Mouse (Mus musculus) midbrain, embryonic 16.5 days (tissue): ENCODE data around the gene Bcl7a. TPM values are rescaled to one million over a fixed set of nuclear protein-coding genes. Genes with fewer than 3 reads are reported as not detected.

Experiments
- ATAC-seq: fragments of 200-750 bp; cut with Nextera tagmentation; 2 replicates; pipeline ENCODE4 v1.8.0; 2017; ENCODE audit warnings: moderate TSS enrichment
- H3K27ac ChIP-seq: fragments of 300-500 bp; sonication (generic); 2 replicates; pipeline ENCODE4 v1.5.1; 2014; ENCODE audit warnings: mild to moderate bottlenecking, low read length, mixed read lengths
- H3K27me3 ChIP-seq: fragments of 300-500 bp; sonication (generic); 2 replicates; pipeline ENCODE4 v1.6.1; 2014; ENCODE audit warnings: low read depth, low read length, mixed read lengths; ENCODE audit not compliant: control insufficient read depth, insufficient read depth
- H3K36me3 ChIP-seq: fragments of 300-500 bp; sonication (generic); 2 replicates; pipeline ENCODE4 v1.6.1; 2014; ENCODE audit warnings: mild to moderate bottlenecking, low read length, moderate library complexity, mixed read lengths; ENCODE audit not compliant: control insufficient read depth, insufficient read depth
- H3K4me1 ChIP-seq: fragments of 300-500 bp; sonication (generic); 2 replicates; pipeline ENCODE4 v1.6.1; 2014; ENCODE audit warnings: mild to moderate bottlenecking, low read length, mixed read lengths; ENCODE audit not compliant: control insufficient read depth, insufficient read depth
- H3K4me2 ChIP-seq: fragments of 300-500 bp; sonication (generic); 2 replicates; pipeline ENCODE4 v1.6.1; 2014; ENCODE audit warnings: mild to moderate bottlenecking, low read length, mixed read lengths
- H3K4me3 ChIP-seq: fragments of 300-500 bp; sonication (generic); 2 replicates; pipeline ENCODE4 v1.5.1; 2014; ENCODE audit warnings: low read depth, mild to moderate bottlenecking, low read length, moderate library complexity, mixed read lengths
- H3K9ac ChIP-seq: fragments of 300-500 bp; sonication (generic); 2 replicates; pipeline ENCODE4 v1.6.1; 2014; ENCODE audit warnings: low read depth, low read length, mixed read lengths
- H3K9me3 ChIP-seq: fragments of 300-500 bp; sonication (generic); replicated peaks from 2 replicates; pipeline ENCODE4 v1.6.1; 2014; ENCODE audit warnings: mild to moderate bottlenecking, low read length, mixed read lengths; ENCODE audit not compliant: control insufficient read depth, poor library complexity, severe bottlenecking
- WGBS: fragments of 180-500 bp; shearing (Covaris S2); extraction: QIAGEN DNeasy Blood & Tissue Kit; methylation state at CpG from one replicate; pipeline ENCODE4 v1.1.7; 2014; 5-methylcytosine and 5-hydroxymethylcytosine counted together
- polyA plus RNA-seq: library from polyadenylated mRNA; unstranded; fragments of >200 nt; fragmentation: Nextera tagmentation; extraction: Ambion mirVana; gene quantifications from 2 replicates; pipeline ENCODE4 v1.2.1, GENCODE M21; 2015

Bcl7a gene
- polyA plus RNA-seq = 34.1 and 36.7 TPM in 2 replicates

DNA sequence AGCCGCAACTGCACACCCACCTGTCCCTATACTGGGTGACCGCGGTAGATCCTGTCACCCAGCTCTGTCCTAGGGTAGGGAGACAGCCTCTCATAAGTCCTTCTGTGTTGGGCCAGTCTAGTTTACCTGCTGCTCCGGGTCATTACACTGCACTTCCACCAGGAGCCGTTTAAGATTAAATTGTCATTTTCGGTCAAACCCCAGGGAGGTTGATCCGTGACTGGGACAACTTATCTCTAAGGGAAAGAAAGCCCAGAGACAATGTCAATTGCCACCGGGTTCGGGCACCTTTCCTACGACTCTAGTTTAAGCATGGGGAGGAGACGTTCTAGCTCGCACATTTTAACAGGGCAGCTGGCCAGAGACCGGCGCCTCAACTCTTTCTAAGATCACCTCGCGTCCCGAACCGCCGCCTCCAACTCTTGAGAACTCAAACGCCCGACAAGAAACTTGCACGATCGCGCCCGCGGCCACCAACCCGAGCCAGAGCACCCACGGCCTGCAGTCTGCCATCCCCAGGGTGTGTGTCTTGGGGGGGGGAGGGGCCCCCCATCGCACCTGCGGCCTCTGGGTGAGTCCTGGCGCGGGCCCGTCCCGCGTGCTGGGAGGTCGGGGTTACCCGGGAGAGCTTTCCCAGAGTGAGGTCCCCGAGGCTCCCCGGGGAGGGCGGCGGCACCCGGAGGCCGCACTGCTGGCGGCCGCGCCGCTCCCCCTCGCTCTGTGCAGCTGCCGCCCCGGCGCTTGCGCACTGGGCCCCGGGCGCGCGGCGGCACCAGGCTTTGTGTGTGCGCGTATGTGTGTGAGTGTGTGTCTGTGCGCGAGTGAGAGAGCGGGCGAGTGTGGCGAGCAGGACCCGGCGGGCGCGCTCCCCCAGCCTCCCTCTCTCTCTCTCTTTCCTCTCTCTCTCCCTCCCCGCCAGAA, at the start of gene Bcl7a:
Gene Bcl7a (plus strand): TSS at position 128 of the 921 bp plus-strand sequence.
- peak; percentile 87 for ATAC-seq
- under 1% methylated on average over 66 of the region's 69 CpGs for WGBS
- Histone ChIP-seq H3K9ac (peak within 1 kb of the TSS; percentile 96), H3K9me3 (no peaks in the 10 kb centered on the region), H3K4me3 (peak within 1 kb of the TSS; percentile 88), H3K27ac (peak within 1 kb of the TSS; percentile 98), H3K4me2 (peak within 1 kb of the TSS; percentile 96), H3K4me1 (peaks cover 24% of the 10 kb centered on the region), H3K36me3 (no peaks in the 10 kb centered on the region), H3K27me3 (no peaks in the 10 kb centered on the region)

DNA sequence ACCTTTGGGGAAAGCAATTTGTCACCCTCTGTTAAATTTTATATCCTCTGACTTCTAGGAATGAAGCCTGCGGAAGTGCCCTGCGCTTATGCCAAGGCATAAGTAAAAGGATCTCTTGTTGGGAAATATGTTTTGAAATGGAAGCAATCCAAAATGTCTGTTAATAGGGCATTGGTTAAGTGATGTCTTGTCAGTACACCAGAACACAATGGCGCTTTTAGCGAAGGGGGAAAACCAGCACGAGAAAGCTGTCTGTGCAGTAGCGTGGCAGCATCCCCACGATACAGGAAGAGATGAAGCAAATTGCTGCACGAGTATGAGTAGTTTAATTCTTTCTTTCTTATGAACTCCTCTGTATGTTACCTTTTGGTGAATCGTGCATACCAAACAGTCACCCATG, 49.0 kb upstream of the Bcl7a start:
- no peak for ATAC-seq
- Histone ChIP-seq H3K4me1 (no peaks in the 10 kb centered on the region), H3K9ac (no peak overlapping the region), H3K27ac (no peak overlapping the region), H3K9me3 (no peaks in the 10 kb centered on the region), H3K36me3 (no peaks in the 10 kb centered on the region), H3K27me3 (no peaks in the 10 kb centered on the region), H3K4me3 (no peak overlapping the region), H3K4me2 (no peak overlapping the region)
- WGBS = 75% methylated on average over 9 of the region's 9 CpGs

DNA sequence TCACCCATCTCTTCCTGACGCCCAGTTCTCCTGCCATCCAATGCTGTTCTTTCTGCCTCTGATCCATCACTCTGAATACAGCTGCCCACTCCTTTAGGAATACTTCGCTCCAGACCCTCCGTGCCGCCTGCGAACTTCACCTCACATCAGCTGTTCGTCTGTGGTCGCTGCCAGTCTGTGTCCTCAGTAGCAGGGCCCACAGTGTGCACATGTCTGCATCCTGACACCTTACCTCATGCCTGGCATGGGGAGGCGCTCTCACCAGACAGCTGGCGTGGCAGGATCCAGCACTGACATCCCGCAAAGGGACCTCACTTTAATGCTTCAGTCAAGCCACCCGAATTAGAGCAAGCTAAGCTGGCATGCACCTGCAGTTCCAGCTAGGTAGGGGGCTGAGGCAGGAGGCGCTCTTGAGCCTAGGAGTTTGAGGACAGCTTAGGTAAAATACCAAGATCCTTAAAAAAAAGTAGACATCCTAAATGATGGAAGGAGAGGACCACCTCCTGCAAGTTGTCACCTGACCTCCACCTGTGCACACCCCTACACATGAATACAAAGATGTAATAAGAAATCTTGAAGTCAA, 47.3 kb upstream of the Bcl7a start:
- Histone ChIP-seq H3K36me3 (no peaks in the 10 kb centered on the region), H3K27me3 (no peaks in the 10 kb centered on the region), H3K4me3 (no peak overlapping the region), H3K4me1 (no peaks in the 10 kb centered on the region), H3K4me2 (no peak overlapping the region), H3K9ac (no peak overlapping the region), H3K27ac (no peak overlapping the region), H3K9me3 (no peaks in the 10 kb centered on the region)
- ATAC-seq = no peak
- 70% methylated on average over 12 of the region's 12 CpGs for WGBS

DNA sequence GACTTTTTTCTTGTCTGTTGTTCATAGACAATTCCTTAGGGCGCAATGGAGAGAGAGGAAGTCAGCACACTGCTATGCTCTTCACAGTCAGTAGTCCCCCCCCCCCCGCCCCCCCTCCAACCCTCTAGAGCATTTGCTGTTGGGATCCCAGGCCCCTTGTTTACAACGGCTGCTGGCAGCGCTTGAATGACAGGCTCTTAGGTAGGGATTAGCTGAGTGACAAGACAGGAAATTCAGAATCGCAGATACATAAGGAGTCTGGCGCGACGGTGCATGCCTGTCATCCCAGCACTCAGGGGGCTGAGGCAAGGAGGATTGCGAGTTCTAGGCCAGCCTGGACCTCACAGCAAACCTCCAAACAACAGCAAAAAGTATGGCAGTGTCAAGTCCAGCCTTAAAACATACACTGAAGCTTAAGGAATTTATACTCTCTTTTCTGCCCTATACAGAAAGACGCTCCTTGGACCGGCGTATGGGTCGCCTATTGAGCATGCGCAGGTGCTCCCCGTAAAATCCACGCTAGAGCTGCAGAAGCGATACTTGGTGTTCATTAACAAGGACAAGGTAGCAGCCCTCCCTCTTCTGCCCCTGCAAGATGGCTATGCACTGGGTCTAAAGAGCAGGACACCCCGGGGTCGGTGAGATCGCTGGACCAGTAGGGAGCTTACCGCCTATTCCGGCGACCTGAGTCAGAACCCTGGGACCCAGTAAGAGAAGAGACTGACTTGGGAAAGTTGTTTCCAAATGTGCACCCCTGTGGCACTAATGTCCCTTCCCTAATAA, 46.5 kb upstream of the Bcl7a start:
- Histone ChIP-seq H3K27me3 (no peaks in the 10 kb centered on the region), H3K36me3 (no peaks in the 10 kb centered on the region), H3K4me2 (no peak overlapping the region), H3K4me1 (no peaks in the 10 kb centered on the region), H3K9ac (no peak overlapping the region), H3K27ac (no peak overlapping the region), H3K4me3 (no peak overlapping the region), H3K9me3 (no peaks in the 10 kb centered on the region)
- ATAC-seq = no peak
- 56% methylated on average over 23 of the region's 23 CpGs for WGBS

DNA sequence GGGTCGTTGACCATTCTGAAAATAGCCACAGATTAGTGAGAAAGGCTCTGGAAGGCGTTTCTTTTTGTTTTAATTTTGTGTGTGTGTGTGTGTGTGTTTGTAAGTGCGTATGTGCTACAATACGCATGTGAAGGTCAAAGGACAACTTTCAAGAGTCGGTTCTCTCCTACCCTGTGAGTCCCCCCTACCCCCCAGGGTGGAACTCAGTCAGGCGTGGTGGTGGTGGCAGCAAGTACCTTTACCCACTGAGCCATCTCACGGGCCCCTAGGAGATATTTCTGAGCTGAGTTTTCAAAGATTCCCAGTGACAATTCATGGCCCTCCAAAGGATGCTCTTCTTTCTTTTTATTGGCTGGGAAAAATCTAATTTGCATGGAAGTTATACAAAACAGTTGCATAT, 45.8 kb upstream of the Bcl7a start:
- no peaks in the 10 kb centered on the region for H3K9me3 ChIP-seq
- 78% methylated on average over 7 of the region's 7 CpGs for WGBS
- ATAC-seq = no peak
- H3K4me3 ChIP-seq = no peak overlapping the region
- no peak overlapping the region for H3K4me2 ChIP-seq
- no peaks in the 10 kb centered on the region for H3K27me3 ChIP-seq
- no peaks in the 10 kb centered on the region for H3K4me1 ChIP-seq
- no peak overlapping the region for H3K27ac ChIP-seq
- no peaks in the 10 kb centered on the region for H3K36me3 ChIP-seq
- H3K9ac ChIP-seq = no peak overlapping the region

DNA sequence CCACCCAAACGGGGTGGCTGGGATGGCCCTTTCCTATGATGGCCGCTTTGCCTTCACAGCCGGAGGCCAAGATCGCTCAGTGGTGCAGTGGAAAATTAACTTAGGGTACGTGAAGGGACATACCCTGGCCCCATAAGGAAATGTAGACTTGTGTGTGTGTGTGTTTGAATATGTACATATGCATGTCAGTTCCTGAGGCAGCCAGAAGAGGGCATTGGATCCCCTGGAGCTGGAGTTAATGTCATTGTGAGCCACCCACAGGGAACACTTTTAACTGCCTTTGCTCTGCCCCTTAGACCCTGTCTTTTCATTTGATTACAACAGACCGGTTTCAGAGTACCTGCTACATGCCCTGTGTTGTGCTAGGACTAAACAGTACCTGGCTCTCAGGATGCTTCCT, 45.1 kb upstream of the Bcl7a start:
- Histone ChIP-seq H3K4me1 (no peaks in the 10 kb centered on the region), H3K9ac (no peak overlapping the region), H3K27me3 (no peaks in the 10 kb centered on the region), H3K27ac (no peak overlapping the region), H3K4me3 (no peak overlapping the region), H3K9me3 (no peaks in the 10 kb centered on the region), H3K4me2 (no peak overlapping the region), H3K36me3 (no peaks in the 10 kb centered on the region)
- ATAC-seq = no peak
- 91% methylated on average over 6 of the region's 6 CpGs for WGBS

DNA sequence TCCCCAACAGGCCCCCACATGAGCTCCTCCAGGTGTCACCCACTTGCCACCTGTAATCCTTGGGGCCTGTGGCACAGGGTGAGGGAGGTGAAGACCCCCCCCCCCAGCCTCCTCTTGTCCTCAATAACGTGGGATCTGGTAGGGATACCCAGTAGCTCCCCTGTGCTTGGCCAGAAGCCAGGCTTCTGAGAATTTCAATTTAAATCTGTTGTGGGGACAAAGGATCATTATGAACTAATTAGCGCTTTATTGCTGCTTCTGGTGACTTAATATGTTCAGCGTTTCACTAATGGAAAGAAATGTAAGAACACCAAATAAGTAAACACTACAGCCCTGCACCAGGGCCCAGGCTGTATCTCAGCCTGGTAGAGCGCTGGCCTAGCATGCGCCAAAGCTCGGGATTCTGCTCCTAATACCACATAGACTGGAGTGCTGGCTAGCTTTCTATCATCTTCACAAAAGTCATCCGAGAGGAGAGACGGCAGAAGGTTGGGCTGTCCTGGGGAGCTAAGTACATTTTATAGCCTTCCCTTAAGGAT, 43.1 kb upstream of the Bcl7a start:
- ATAC-seq = no peak
- Histone ChIP-seq H3K36me3 (no peaks in the 10 kb centered on the region), H3K27me3 (no peaks in the 10 kb centered on the region), H3K27ac (no peak overlapping the region), H3K9ac (no peak overlapping the region), H3K4me2 (no peak overlapping the region), H3K4me3 (no peak overlapping the region), H3K4me1 (no peaks in the 10 kb centered on the region), H3K9me3 (no peaks in the 10 kb centered on the region)
- 59% methylated on average over 8 of the region's 8 CpGs for WGBS

DNA sequence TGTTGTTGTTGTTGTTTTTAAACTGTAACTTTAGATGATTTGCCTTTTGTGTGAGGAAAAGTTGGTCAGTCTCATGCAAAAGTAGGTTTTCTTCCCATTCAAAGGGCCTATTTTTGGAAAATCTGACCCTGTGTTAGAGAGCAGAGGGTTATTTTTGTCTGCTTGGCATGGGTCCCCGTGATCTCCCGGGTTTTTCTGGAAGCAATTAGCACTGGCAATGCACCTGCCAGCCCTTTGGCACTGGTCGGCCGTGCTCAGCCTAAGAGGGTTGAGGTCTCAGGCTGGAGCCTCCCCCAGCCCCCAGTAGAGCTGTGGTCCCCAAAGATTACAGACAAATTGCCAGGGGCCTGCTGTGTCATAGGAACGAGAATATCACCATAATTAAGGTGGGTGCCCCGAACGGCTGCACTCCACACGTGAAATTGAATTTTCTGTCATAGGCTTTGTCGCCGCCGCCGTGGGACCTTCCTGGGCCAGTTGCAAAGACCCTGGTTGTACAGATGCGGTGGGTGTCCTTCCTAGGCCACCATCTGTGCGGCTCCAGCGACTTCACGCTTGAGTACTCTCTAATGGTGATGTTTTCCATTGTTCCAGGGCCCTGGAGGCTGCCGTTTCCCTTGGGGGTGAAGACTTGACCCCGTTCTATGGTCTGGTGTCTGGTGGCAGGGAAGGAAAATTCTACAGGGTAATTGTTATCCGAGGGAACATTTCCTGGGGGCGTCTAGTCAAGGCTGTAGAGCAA, 41.7 kb upstream of the Bcl7a start:
- no peaks in the 10 kb centered on the region for H3K36me3 ChIP-seq
- no peak overlapping the region for H3K9ac ChIP-seq
- H3K4me1 ChIP-seq = no peaks in the 10 kb centered on the region
- 24% methylated on average over 20 of the region's 20 CpGs for WGBS
- H3K4me3 ChIP-seq = no peak overlapping the region
- no peak overlapping the region for H3K27ac ChIP-seq
- no peak for ATAC-seq
- H3K4me2 ChIP-seq = no peak overlapping the region
- H3K9me3 ChIP-seq = no peaks in the 10 kb centered on the region
- no peaks in the 10 kb centered on the region for H3K27me3 ChIP-seq
